Mouse (Mus musculus): ENCODE measurements around the gene Neurl1b. TPM values are rescaled to one million over a fixed set of nuclear protein-coding genes. Genes with fewer than 3 reads are reported as not detected.

Gene Neurl1b
- total and polyA plus RNA-seq, 3 experiments: 0.12 to 0.28 TPM; not detected in 1

DNA sequence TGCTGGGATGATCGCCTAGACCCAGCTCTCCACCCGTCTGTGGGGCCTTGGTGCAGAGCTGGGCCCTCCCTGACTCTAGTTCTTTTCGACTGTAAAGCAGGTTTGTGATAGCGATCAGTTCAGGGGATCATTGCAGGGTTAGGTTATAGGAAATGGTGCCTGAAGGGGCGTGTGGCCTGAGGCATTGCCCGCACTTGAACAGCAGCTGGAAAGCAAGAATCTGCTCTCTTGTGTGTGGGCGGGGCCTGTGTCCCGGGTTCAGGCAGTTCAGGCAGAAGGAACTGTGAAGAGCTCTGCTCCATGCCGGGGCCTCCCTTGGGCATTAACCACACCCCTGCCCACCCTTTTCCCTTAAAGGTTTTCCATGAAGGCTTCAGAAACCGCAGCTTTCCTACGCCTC, 18.7 kb downstream of the Neurl1b start:
- Histone ChIP-seq H3K79me2 (ENCODE audit: control insufficient read depth, insufficient read depth, low read length, poor library complexity) (no peaks in the 10 kb centered on the region), H3K9ac (ENCODE audit: control insufficient read depth, low read depth, low read length, poor library complexity, severe bottlenecking) (no peak overlapping the region), H3K27me3 (ENCODE audit: control insufficient read depth in 1 of 2, insufficient read depth in 2 of 2, low read length in 2 of 2) (no peaks in the 10 kb centered on the region), H3K4me1 (ENCODE audit: control insufficient read depth in 1 of 2, insufficient read depth in 2 of 2, low read length in 2 of 2) (no peaks in the 10 kb centered on the region), H3K4me3 (ENCODE audit: control insufficient read depth in 1 of 2, insufficient read depth in 1 of 2, low read depth in 2 of 2, low read length in 2 of 2) (no peak overlapping the region), H3K9me3 (replicated peaks; ENCODE audit: insufficient read depth, low read length) (no peaks in the 10 kb centered on the region), H3K36me3 (ENCODE audit: control insufficient read depth in 1 of 2, insufficient read depth in 2 of 2, low read length in 2 of 2) (no peaks in the 10 kb centered on the region), H3K27ac (ENCODE audit: control insufficient read depth, low read depth, low read length) (no peak overlapping the region)
- DNase-seq (ENCODE audit: low read depth, low spot score): no peak
- TF ChIP-seq ETS1 (IDR thresholded peaks at IDR 0.05; ENCODE audit: low read depth, low read length): no peak
- TF ChIP-seq ZKSCAN1 (IDR thresholded peaks at IDR 0.05; ENCODE audit: low read depth, low read length): no peak
- no peak for TF ChIP-seq UBTF (IDR thresholded peaks at IDR 0.05; ENCODE audit: borderline replicate concordance, insufficient read depth, low read depth, low read length)
- TF ChIP-seq CTCF (IDR thresholded peaks at IDR 0.05 in 2 of 3, conservative IDR thresholded peaks at IDR 0.05 in 1 of 3; ENCODE audit: control insufficient read depth in 1 of 3, insufficient read depth in 1 of 3, low read depth in 2 of 3, low read length in 3 of 3, poor library complexity in 1 of 3, severe bottlenecking in 1 of 3): no peak
- TF ChIP-seq TAL1 (IDR thresholded peaks at IDR 0.05; ENCODE audit: low read length): no peak
- TF ChIP-seq MAFK (IDR thresholded peaks at IDR 0.05; ENCODE audit: borderline replicate concordance, low read depth, low read length): no peak
- TF ChIP-seq GABPA (IDR thresholded peaks at IDR 0.05; ENCODE audit: low read depth, low read length): no peak
- no peak for TF ChIP-seq POLR2A (IDR thresholded peaks at IDR 0.05; ENCODE audit: control insufficient read depth in 1 of 2, insufficient read depth in 1 of 2, low read depth in 1 of 2, low read length in 2 of 2, poor library complexity in 1 of 2)
- no peak for TF ChIP-seq EP300 (IDR thresholded peaks at IDR 0.05; ENCODE audit: low read depth in 1 of 2, low read length in 2 of 2)
- TF ChIP-seq POLR2AphosphoS2 (IDR thresholded peaks at IDR 0.05; ENCODE audit: low read length): no peak
- TF ChIP-seq CHD1 (IDR thresholded peaks at IDR 0.05; ENCODE audit: low read depth, low read length): no peak
- no peak for TF ChIP-seq MEF2A (IDR thresholded peaks at IDR 0.05; ENCODE audit: extremely low read depth, insufficient replicate concordance, low read depth, low read length, poor library complexity, severe bottlenecking)

DNA sequence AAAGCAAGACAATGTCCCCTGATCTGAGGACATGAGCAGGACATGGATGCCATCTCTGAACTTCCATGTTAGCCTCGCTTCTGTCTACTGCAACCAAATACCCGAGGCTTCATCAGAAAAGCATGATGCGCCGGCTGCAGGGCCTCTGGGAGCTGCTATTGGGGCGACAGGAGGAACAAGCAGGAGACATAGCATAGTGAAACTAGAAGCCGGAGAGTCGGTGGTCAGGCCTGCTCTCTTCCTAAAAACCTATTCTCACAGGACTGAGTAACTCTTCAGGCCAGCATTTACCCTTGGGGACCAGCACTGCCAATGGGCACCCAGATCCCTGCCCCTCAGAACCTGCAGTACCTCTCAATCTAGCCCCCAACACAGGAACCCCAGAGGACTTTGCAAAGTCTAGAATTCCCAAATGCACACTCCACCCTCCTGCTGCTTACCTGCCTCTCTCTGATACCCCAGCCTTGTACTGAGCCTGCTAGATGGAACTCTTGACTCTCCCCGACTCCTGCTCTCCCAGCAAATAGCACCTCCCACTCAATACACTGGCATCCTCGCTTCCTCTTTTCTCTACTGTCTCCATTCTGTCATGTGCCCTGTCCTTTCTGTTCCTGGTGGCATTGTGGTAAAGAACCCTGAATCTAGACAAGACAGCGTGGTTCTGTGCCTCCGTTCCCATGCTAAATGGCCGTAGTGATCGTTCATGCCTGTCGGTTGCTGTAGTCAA, 22.6 kb downstream of the Neurl1b start:
- no peak for TF ChIP-seq MYC (IDR thresholded peaks at IDR 0.05; ENCODE audit: low read depth, low read length)
- no peak for TF ChIP-seq NRF1 (IDR thresholded peaks at IDR 0.05; ENCODE audit: insufficient read depth, low read depth, low read length, poor library complexity, severe bottlenecking)
- no peak for TF ChIP-seq MYB (IDR thresholded peaks at IDR 0.05; ENCODE audit: low read depth, low read length)
- no peaks in the 10 kb centered on the region for H3K4me1 ChIP-seq (ENCODE audit: control insufficient read depth in 1 of 2, insufficient read depth in 2 of 2, low read length in 2 of 2)
- no peak for DNase-seq (ENCODE audit: low read depth, low spot score)
- no peaks in the 10 kb centered on the region for H3K27me3 ChIP-seq (ENCODE audit: control insufficient read depth in 1 of 2, insufficient read depth in 2 of 2, low read length in 2 of 2)
- H3K9ac ChIP-seq (ENCODE audit: control insufficient read depth, low read depth, low read length, poor library complexity, severe bottlenecking): no peak overlapping the region
- H3K9me3 ChIP-seq (replicated peaks; ENCODE audit: insufficient read depth, low read length): no peaks in the 10 kb centered on the region
- no peak overlapping the region for H3K27ac ChIP-seq (ENCODE audit: control insufficient read depth, low read depth, low read length)
- no peaks in the 10 kb centered on the region for H3K79me2 ChIP-seq (ENCODE audit: control insufficient read depth, insufficient read depth, low read length, poor library complexity)
- no peak overlapping the region for H3K4me3 ChIP-seq (ENCODE audit: control insufficient read depth in 1 of 2, insufficient read depth in 1 of 2, low read depth in 2 of 2, low read length in 2 of 2)
- H3K36me3 ChIP-seq (ENCODE audit: control insufficient read depth in 1 of 2, insufficient read depth in 2 of 2, low read length in 2 of 2): no peaks in the 10 kb centered on the region
